Mouse (Mus musculus) cerebellum, adult 2 months (tissue): ENCODE results near the gene Ap1b1. TPM values are rescaled to one million over a fixed set of nuclear protein-coding genes. Genes with fewer than 3 reads are reported as not detected.

Experiments
- DNase-seq, 2 experiments: peaks; one replicate each; pipeline ENCODE4 v3.0.0; 2021
- H3K27ac ChIP-seq: fragments of 200-500 bp; 2 replicates; pipeline ENCODE4 v1.5.1; 2012; ENCODE audit warnings: low read length, control low read depth, inconsistent platforms; ENCODE audit not compliant: insufficient read depth
- H3K27me3 ChIP-seq: fragments of 200-500 bp; 2 replicates; pipeline ENCODE4 v1.6.1; 2012; ENCODE audit warnings: inconsistent platforms, mild to moderate bottlenecking, low read length, moderate library complexity; ENCODE audit not compliant: control insufficient read depth, insufficient read depth
- H3K4me1 ChIP-seq: fragments of 200-500 bp; 2 replicates; pipeline ENCODE4 v1.6.1; 2011; ENCODE audit warnings: low read length; ENCODE audit not compliant: control insufficient read depth, insufficient read depth
- H3K4me3 ChIP-seq: fragments of 200-500 bp; replicated peaks from 2 replicates; pipeline ENCODE3; 2011; ENCODE audit warnings: mild to moderate bottlenecking, low read depth, low read length, control low read depth; ENCODE audit not compliant: insufficient read depth
- CTCF ChIP-seq: fragments of 200-500 bp; IDR thresholded peaks from 2 replicates; pipeline ENCODE4 v1.5.1; 2011; ENCODE audit warnings: low read depth, mild to moderate bottlenecking, control low read depth, low read length, moderate library complexity, borderline replicate concordance; ENCODE audit not compliant: insufficient read depth
- POLR2A ChIP-seq: fragments of 200-500 bp; IDR thresholded peaks from 2 replicates; pipeline ENCODE4 v1.6.1; 2011; ENCODE audit warnings: low read length, control low read depth, borderline replicate concordance; ENCODE audit not compliant: insufficient read depth
- WGBS: fragments of 180-500 bp; shearing (Covaris S2); methylation state at CpG from one replicate; pipeline ENCODE4 v1.1.7; 2018; 5-methylcytosine and 5-hydroxymethylcytosine counted together
- polyA plus RNA-seq: library from polyadenylated mRNA; depleted of rRNA; stranded (reverse); fragments of >200 nt; gene quantifications from 2 replicates; pipeline ENCODE4 v1.2.3, GENCODE M21; 2012

Ap1b1 gene
- polyA plus RNA-seq, 1 experiment, result 180 TPM

GRCm38 (mm10) chr11:5028228-5028627, 41.6 kb downstream of the Ap1b1 start:
- no peak for DNase-seq
- Histone ChIP-seq H3K4me1 (peaks cover 6% of the 10 kb centered on the region), H3K27me3 (no peaks in the 10 kb centered on the region), H3K27ac (no peak overlapping the region), H3K4me3 (no peak overlapping the region)
- TF ChIP-seq POLR2A (no peak), CTCF (no peak)
- WGBS, result 50% methylated on average over 7 of the region's 7 CpGs

GRCm38 (mm10) chr11:5032706-5033105, 46.1 kb downstream of the Ap1b1 start:
- no peak overlapping the region for H3K27ac ChIP-seq
- TF ChIP-seq CTCF (no peak), POLR2A (no peak)
- no peak for DNase-seq
- WGBS, result 90% methylated on average over 10 of the region's 10 CpGs
- H3K27me3 ChIP-seq, result no peaks in the 10 kb centered on the region
- no peak overlapping the region for H3K4me3 ChIP-seq
- H3K4me1 ChIP-seq, result peaks cover 21% of the 10 kb centered on the region

- WGBS, result 18% methylated on average over 3 of the region's 3 CpGs
- H3K27ac ChIP-seq, result no peak overlapping the region
- peaks cover 25% of the 10 kb centered on the region for H3K4me1 ChIP-seq
- DNase-seq, result peak; percentile 74 to 84
- no peak overlapping the region for H3K4me3 ChIP-seq
- no peaks in the 10 kb centered on the region for H3K27me3 ChIP-seq
- TF ChIP-seq CTCF (no peak), POLR2A (no peak)
These were observed 46.5 kb downstream of the Ap1b1 start for GRCm38 (mm10) chr11:5033136-5033535.

- Histone ChIP-seq H3K4me1 (peaks cover 46% of the 10 kb centered on the region), H3K4me3 (no peak overlapping the region), H3K27ac (no peak overlapping the region), H3K27me3 (no peaks in the 10 kb centered on the region)
- TF ChIP-seq CTCF (no peak), POLR2A (no peak)
- DNase-seq, result peak; percentile 21 to 46
- WGBS, result 17% methylated on average over 4 of the region's 4 CpGs
These were observed 48.8 kb downstream of the Ap1b1 start for GRCm38 (mm10) chr11:5035421-5035820.

GRCm38 (mm10) chr11:5037146-5037854, 50.7 kb downstream of the Ap1b1 start:
- 26% methylated on average over 8 of the region's 8 CpGs for WGBS
- Histone ChIP-seq H3K4me3 (no peak overlapping the region), H3K4me1 (peaks cover 57% of the 10 kb centered on the region), H3K27ac (no peak overlapping the region), H3K27me3 (no peaks in the 10 kb centered on the region)
- TF ChIP-seq CTCF (no peak), POLR2A (no peak)
- peak; percentile 83 to 88 for DNase-seq

GRCm38 (mm10) chr11:5040585-5040984, 54.0 kb downstream of the Ap1b1 start:
- no peak for DNase-seq
- WGBS, result 96% methylated on average over 5 of the region's 5 CpGs
- Histone ChIP-seq H3K4me1 (peaks cover 59% of the 10 kb centered on the region), H3K27ac (no peak overlapping the region), H3K27me3 (no peaks in the 10 kb centered on the region), H3K4me3 (no peak overlapping the region)
- TF ChIP-seq CTCF, result no peak
- TF ChIP-seq POLR2A, result no peak

- Histone ChIP-seq H3K27ac (no peak overlapping the region), H3K4me3 (no peak overlapping the region), H3K27me3 (no peaks in the 10 kb centered on the region), H3K4me1 (peaks cover 59% of the 10 kb centered on the region)
- no peak for DNase-seq
- WGBS, result 82% methylated on average over 18 of the region's 18 CpGs
- TF ChIP-seq CTCF (no peak), POLR2A (no peak)
These were observed 54.6 kb downstream of the Ap1b1 start for GRCm38 (mm10) chr11:5041144-5041780.
